Mouse (Mus musculus) CD4-positive, CD25-positive, alpha-beta regulatory T cell, adult 4 months (primary cell): ENCODE measurements around the gene Thap4. TPM values are rescaled to one million over a fixed set of nuclear protein-coding genes. Genes with fewer than 3 reads are reported as not detected.

ENCODE experiments used
- ATAC-seq: one replicate; pipeline ENCODE4 v1.8.0; 2017
- polyA plus RNA-seq, 2 experiments: library from polyadenylated mRNA; unstranded; fragments of 100-300 nt; shearing (Covaris generic); gene quantifications; one replicate each; pipeline ENCODE4 v1.2.1; 2017

Gene Thap4
- polyA plus RNA-seq, 2 experiments from 2014 or later, result 14.1 to 24.8 TPM

DNA sequence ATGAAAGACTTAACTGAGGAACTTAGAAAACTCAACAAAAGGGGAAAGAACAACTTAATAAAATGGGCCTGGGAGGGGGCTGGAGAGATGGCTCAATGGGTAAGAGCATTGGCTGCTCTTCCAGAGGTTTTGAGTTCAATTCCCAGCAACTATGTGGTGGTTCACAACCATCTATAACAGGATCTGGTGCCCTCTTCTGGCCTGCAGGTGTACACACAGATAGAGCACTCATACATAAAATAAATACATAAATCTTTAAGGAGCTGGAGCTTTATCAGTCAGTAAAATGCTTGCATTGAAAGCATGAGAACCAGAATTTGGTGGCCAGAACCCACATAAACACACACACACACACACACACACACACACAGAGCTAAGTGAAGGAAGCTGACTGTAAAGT, 11.8 kb downstream of the Thap4 start:
- ATAC-seq, result no peak

- ATAC-seq, result no peak
Measured at GRCm38 (mm10) chr1:93741987-93742386, 12.7 kb downstream of the Thap4 start.

DNA sequence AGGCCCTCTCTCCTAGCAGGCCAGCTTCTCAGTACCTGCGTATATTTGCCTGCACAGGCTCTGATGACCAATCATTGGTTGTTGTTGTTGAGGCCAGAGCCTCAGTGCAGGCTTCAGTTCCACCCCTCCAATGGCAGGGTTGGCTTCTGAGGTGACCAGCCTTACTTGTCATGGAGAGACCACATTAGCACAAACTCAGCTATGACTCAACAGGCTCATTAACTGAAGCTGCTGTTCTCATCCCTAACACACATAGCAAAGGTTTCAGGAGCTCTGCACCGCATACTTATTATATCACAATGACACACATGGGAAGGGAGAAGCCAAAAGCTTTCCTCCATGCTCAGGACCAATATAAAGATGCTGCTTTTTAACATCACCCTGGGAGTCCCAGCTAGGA, 14.0 kb downstream of the Thap4 start:
- no peak for ATAC-seq

GRCm38 (mm10) chr1:93737711-93738110, 17.0 kb downstream of the Thap4 start:
- no peak for ATAC-seq

DNA sequence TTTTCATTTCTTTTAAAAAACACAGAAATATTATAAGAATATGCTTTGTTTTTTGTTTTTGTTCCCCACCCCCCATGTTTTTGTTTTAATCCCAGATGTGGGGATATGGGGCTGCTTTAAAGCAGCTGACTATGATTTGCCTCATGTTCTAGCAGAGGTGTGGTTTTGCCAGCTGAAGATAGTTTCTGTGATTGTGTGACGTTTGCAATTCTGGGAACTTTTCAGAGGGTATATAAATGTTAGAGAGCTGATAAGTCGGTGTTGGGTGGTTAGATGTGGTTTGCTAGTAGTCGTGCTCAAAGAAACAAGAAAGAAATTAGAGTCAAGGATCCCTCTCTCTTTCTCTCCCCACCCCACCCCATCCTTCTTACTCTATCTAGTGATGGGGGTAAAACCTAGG, 18.8 kb downstream of the Thap4 start:
- ATAC-seq, result no peak

- no peak for ATAC-seq
Measured at GRCm38 (mm10) chr1:93731880-93732281, 22.8 kb downstream of the Thap4 start.

GRCm38 (mm10) chr1:93731103-93731502, 23.6 kb downstream of the Thap4 start:
- ATAC-seq, result no peak

DNA sequence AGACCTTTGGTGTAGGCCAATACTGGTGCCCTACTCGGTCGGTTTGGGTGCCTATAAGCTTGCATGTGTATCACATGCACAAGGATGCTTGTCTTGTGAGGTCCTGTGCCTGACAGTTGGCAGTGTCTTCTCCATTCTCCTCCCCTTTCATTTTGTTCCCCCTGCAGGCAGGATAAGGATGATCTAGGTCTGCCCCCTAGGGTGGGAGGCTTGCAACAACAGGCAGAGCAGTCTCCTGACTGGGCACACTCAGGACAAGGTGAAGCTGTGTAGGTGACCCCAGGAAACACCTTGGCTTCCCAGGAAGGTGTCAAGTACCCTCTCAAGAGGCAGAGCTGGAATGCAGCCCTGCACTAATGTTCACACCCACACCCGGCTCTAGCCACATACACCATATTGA, 27.7 kb downstream of the Thap4 start:
- ATAC-seq, result peak; percentile 70

GRCm38 (mm10) chr1:93726116-93726515, 28.5 kb downstream of the Thap4 start:
- ATAC-seq, result no peak

DNA sequence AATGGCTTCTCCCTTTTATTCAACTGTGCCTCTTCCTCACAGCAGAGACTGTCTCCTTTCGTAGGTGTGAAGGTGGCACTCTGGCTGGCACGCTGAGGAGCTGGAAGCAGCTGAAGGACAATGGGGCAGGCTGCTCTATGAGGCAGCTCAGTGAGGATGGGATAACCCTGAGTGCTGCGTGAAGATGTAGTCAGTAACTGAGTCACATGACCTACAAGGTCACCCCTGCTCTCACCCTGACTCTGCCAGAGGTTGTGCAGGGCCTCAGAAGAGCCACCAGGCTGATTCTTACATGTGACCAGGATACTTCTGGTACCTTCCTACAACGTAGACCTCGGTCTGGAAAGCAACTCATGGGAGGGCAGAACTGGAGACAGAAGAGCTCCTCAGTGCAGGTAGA, 29.0 kb downstream of the Thap4 start:
- no peak for ATAC-seq

DNA sequence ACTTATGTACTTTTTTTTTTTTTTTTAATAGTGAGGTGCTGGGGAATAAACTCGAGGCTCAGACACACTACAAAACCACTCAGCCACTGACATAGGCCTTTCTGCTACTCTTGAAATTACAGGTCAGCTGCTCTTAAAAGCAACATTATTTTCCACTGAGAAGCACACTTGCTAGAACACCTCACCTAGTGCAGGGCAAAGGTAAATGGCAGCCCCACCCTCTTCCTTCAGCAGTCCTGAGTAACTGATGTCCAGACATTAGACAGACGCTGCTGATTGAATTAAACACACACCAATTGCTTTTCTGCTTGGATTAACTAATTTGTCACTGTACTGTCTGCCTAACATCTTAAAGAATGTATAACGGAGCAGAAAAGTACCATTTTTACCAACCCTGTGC, 30.0 kb downstream of the Thap4 start:
- no peak for ATAC-seq

DNA sequence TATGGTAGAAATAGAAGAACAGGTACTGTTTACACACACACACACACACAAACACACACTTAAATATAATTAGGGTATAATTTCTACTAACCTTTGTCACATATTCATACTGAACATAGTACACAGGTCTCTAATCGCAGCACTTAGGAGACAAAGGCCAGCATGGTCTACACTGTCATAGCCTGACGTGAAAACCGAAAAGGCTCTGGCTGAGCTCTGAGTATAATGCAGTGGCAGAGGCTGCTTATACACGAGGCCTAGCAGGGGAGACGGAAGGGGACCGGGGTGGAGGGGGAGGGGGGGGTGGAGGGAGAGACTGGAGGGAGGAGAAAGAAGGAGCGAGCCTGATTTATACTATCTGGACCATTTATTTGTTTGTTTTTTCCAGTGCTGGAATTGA, 33.1 kb downstream of the Thap4 start:
- ATAC-seq, result no peak

DNA sequence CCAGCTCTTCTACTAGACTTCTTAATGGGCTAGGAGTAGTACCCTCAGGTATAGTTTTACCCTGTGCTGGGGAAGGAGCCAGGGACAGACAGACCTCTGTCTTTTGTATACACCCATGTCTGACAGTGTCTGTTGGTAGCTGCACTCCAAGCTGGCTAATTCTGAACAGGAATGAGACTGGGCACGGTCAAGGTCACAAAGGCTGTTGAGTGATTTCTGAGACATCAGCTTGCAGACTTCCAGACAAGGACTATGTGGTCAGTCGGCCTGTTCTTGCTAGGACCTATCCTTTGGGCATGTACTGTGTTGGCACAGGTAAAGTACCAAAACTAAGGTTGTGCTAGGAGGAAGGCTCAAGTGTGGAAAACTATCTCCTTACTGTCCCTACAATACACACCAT, 38.5 kb downstream of the Thap4 start:
- ATAC-seq, result no peak

DNA sequence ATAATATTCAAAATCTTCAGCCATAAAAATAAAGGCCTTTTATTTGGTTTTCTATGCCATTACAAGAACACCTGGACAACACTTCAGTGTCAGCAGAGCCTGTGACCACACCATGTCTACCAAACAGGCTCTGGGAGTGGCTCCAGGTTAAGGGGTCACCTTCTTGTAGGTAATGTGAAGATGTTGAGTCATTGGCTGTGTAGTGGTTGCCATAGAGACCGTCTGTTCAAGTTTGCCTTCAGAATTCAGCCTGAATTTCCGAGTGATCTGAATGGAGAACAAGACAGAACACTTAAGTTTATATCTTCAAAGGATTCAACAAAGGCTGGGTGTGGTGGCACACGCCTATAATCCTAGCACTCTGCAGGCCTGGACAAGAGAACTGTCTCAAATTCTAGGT, 49.3 kb downstream of the Thap4 start:
- ATAC-seq, result no peak

DNA sequence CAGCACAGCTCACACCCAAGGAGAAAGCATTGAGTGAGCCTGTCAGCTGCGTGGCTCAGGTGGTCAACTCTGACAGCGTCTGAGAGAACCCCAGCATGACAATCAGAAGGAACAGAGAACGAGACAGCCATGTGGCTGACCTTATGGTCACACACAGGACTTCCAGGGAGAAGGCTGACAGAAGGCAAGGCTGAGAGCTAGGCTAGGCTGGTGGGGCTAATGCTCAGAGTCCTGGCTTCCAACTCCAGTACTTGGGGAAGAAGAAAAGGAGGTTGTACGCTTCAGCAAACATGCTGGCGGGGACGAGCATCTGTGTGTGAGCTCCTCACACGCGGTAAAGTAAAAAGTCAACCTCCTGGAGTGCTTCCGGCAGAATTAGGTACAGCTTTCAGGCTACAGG, 50.3 kb downstream of the Thap4 start:
- ATAC-seq, result no peak

DNA sequence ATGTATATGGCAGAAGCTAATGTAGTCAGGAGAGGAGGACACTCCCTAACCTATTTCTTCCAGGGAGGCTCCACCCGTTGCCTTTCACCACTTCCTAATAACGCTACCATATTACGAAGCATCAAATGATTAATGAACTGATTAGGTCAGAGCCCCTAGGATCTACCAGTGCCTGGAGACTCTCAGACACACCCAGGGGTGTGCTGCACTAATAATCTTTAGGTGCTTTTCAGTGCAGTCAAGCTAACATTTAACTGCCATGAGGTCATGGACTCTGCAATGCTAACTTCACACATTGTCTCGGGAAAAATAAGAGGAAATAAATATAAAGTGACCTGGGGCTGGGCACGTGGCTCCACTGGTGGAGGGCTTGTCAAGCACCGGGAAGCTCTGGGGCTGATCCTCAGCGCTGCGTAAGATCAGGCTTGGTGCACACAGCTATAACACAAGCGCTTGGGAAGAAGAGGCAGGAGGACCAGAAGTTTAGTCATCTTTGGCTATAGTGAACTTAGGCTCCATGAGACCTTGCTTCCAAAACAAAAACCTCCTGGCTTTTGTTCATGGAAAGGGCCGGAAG, 51.1 kb downstream of the Thap4 start:
- ATAC-seq, result no peak

GRCm38 (mm10) chr1:93702106-93702505, 52.6 kb downstream of the Thap4 start:
- no peak for ATAC-seq

GRCm38 (mm10) chr1:93699159-93699558, 55.5 kb downstream of the Thap4 start:
- no peak for ATAC-seq

- no peak for ATAC-seq
Measured at GRCm38 (mm10) chr1:93697317-93697716, 57.3 kb downstream of the Thap4 start.

DNA sequence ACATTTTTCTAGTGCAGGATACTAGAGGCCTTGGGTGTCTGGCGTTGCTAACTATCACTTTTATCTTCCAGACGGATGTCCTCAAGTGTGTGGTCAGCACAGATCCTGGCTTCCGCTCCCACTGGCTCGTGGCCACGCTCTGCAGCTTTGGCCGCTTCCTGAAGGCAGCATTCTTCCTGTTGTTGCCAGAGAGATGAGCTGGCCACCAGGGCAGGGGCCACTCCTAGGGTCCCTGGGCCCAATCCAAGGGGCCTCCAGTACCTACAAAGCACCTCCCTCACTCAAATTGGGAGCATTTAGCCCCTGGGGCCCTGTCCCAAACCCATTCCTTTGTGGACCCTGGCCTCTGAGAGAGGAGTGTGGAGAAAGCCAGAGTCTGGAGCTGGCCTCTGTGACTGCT, 59.7 kb downstream of the Thap4 start:
- ATAC-seq, result no peak

DNA sequence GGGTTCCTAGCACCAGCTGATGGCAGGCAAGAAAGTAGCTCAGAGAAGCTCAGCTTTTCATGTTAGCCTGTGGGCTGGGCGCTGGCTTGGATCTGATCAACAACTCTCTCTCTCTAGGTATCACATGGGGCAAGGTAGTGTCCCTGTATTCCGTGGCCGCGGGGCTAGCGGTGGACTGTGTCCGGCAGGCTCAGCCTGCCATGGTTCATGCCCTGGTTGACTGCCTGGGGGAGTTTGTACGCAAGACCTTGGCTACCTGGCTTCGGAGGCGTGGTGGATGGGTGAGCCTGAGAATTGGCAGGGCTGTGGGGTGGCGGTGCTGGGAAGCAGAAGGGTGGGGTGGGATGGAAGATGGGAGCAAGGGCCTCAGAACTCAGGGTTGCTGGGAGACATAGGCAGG, 60.7 kb downstream of the Thap4 start:
- ATAC-seq, result no peak

DNA sequence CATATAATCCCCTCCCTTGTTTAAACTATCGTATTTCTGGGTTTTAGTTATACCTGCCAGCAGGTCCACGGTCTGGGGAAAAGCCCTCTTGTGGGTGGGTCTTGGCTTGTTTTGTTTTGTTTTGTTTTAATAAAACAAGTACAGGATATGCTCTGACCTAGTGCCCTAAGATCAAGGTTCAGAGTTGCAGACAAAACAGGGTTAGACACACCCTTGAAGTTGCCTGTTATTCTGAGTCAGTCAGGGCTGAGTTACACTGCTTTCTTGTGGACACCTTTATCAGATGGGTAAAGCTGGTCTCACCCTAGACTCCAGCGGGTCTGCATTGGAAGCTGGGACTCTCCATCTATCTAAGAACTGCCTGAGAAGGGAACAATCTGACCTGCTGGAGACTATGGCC, 61.2 kb downstream of the Thap4 start:
- ATAC-seq, result no peak

DNA sequence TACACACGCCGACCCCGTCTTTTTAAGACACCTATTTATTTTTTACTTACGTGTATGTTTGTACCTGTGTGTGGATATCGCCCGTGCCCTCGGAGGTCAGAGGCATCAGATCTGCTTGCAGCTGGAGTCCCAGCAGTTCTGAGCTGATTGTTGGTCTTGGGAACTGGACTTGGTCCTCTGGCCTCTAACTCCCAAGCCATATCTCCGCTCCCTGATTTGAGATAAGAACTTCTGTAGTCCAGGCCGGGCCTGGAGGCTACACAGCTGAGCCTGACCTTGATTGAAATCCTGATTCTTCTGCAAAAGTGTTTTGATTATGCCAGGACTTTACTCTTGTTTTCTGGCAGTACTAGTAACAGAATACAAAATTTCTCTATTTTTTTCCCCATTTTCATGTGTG, 61.9 kb downstream of the Thap4 start:
- no peak for ATAC-seq

- no peak for ATAC-seq
Measured at GRCm38 (mm10) chr1:93691786-93692357, 62.8 kb downstream of the Thap4 start.

DNA sequence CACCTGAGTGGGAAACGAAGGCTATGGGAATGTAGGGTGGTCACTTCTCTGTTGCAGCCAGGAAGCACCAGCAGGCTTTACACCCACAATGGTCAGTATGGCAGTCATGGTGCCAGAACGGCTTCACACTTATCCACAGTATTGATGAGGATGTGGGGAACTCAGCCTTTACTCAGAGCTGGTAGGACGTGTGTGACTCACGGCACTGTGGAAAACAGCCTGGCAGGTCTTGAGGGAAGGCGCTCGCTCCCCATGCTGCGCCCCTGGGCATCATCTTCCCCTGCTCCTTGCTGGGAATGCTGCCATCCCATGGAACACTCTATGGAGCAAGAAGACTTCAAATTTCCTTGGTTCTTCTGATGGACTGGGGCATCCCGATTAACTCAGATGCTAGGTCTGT, 63.6 kb downstream of the Thap4 start:
- no peak for ATAC-seq
